Mouse (Mus musculus) lung, adult 2 months (tissue): ENCODE results near the gene Tifa. TPM values are rescaled to one million over a fixed set of nuclear protein-coding genes. Genes with fewer than 3 reads are reported as not detected.
A peak's percentile ranks its signal among the peaks of the same experiment; 100 is the strongest.

ENCODE experiments used
- DNase-seq: peaks from one replicate; pipeline ENCODE4 v3.0.0; 2022
- H3K4me1 ChIP-seq: fragments of 200-500 bp; 2 replicates; pipeline ENCODE4 v1.6.1; 2011; ENCODE audit warnings: low read length; ENCODE audit not compliant: control insufficient read depth, insufficient read depth
- H3K4me3 ChIP-seq: fragments of 200-500 bp; replicated peaks from 2 replicates; pipeline ENCODE3; 2011; ENCODE audit warnings: low read depth, mild to moderate bottlenecking, control low read depth, low read length; ENCODE audit errors: extremely low read depth
- CTCF ChIP-seq: fragments of 200-500 bp; IDR thresholded peaks from 2 replicates; pipeline ENCODE4 v1.5.1; 2011; ENCODE audit warnings: mild to moderate bottlenecking, low read length, control low read depth; ENCODE audit not compliant: insufficient read depth
- POLR2A ChIP-seq: fragments of 200-500 bp; IDR thresholded peaks from 2 replicates; pipeline ENCODE4 v1.6.1; 2011; ENCODE audit warnings: low read depth, mild to moderate bottlenecking, control low read depth, low read length, borderline replicate concordance; ENCODE audit errors: extremely low read depth
- WGBS: fragments of 180-500 bp; shearing (Covaris S2); methylation state at CpG from one replicate; pipeline ENCODE4 v1.1.7; 2018; 5-methylcytosine and 5-hydroxymethylcytosine counted together
- polyA plus RNA-seq: library from polyadenylated mRNA; depleted of rRNA; stranded (reverse); fragments of >200 nt; gene quantifications from 2 replicates; pipeline ENCODE4 v1.2.3, GENCODE M21; 2012

The Tifa gene
- polyA plus RNA-seq, 1 experiment: 3.2 TPM

DNA sequence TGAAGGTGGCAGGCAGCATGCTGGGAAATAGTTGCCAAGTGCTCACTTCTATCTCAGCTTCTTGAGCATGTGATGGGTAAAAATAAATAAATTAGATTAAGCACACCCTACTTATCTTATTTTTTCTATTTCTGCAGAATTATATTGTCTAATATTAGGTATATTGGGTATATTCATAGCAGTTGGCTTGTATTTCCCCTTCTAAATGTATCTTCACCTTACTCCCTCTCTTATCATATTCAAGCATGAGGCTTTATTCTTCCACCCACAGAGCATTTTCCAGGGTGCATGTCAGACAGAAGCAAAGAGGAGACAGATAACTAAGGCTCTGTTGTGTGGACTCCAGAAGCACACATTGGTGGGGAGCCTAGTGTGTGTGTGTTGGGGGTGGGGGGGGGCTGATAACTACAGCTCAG is 31.7 kb upstream of the Tifa start:
- no peak overlapping the region for H3K4me3 ChIP-seq
- no peak for DNase-seq
- H3K4me1 ChIP-seq: no peaks in the 10 kb centered on the region
- TF ChIP-seq CTCF: no peak
- TF ChIP-seq POLR2A: no peak

DNA sequence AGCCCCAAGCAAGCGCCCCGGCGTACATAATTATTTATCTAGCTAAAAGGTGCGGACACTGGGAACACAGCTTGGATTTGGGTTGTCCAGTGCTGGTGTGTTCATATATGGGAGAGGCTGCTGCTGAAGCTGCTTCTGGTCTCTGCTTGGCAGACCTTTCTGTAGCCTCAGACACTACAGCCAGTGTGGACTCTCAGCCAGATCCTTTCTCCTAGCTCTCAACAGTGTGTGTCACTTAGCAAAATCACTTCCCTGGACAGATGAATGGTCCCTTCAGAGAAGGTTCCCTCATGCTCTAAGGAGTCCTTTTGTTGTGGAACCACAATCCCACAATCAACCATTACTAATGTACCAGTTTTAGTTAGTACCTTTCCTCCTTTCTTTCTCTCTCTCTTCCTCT is 30.8 kb upstream of the Tifa start:
- DNase-seq: no peak
- Histone ChIP-seq H3K4me3 (no peak overlapping the region), H3K4me1 (no peaks in the 10 kb centered on the region)
- TF ChIP-seq POLR2A (no peak), CTCF (no peak)
- WGBS: 63% methylated on average over 4 of the region's 4 CpGs

DNA sequence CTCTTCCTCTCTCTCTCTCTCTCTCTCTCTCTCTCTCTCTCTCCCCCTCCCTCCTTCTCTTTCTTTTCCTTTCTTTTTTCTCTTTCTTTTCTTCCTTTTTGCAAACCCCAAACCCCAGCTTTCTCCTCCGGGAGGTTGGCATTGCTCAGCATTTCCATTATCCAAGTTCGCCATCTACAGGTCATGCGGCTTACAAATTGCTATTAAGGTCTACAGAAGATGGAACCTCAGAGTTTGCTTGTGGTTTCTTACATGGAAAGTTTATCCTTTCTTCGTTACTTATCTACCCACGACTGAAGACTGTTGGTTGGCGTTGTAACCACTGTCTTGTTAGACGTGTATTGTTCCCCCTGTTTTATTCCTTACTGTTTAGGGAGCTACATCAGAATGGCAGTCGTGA is 30.4 kb upstream of the Tifa start:
- peak; percentile 17 for DNase-seq
- no peak overlapping the region for H3K4me3 ChIP-seq
- WGBS: 17% methylated on average over 8 of the region's 8 CpGs
- H3K4me1 ChIP-seq: no peaks in the 10 kb centered on the region
- no peak for TF ChIP-seq CTCF
- TF ChIP-seq POLR2A: no peak

DNA sequence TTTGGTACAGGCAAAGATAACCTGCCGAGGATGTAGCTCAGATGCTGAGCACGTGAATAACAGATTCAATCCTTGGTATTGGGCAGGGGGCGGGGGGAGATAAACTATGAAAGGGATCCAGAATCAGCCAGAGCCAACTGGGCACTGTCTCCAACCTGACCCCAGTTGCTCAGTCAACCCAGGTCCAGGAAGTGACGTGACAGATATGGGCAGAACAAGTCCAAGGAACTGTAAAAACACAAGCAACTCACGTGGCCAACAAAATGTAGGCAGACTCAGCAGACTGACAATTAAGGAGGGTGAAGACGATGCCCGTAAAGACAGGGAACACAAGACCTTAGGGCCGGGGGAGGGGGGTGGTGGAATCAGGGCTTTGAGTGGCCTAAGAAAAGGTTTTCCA is 27.2 kb upstream of the Tifa start:
- H3K4me3 ChIP-seq: no peak overlapping the region
- DNase-seq: no peak
- 68% methylated on average over 8 of the region's 8 CpGs for WGBS
- H3K4me1 ChIP-seq: no peaks in the 10 kb centered on the region
- TF ChIP-seq CTCF (no peak), POLR2A (no peak)

DNA sequence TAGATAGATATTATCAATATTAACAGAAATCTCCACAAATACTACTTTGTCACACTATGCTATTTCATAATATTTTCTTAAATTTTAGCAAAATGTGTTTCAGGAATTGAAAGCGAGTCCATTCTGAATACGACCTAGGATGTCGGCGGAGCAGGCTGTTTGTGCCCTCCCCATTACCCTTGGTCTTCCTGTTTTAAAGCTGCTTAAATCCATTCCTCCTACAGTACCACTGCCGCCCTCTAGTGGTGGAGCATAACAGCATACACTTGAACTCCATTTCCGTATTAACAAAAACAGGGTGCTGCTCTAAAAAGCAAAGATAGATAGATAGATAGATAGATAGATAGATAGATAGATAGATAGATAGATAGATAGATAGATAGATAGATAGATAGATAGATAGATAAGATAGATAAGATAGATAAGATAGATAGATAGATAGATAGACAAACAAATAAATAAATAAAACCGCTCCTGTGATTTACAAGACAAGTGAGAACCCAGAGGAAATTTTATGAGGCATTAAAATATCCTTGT is 26.5 kb upstream of the Tifa start:
- DNase-seq: peak; percentile 74
- 21% methylated on average over 7 of the region's 7 CpGs for WGBS
- H3K4me1 ChIP-seq: no peaks in the 10 kb centered on the region
- peak overlapping the region; percentile 36 for H3K4me3 ChIP-seq
- TF ChIP-seq CTCF: peak; percentile 49
- no peak for TF ChIP-seq POLR2A

DNA sequence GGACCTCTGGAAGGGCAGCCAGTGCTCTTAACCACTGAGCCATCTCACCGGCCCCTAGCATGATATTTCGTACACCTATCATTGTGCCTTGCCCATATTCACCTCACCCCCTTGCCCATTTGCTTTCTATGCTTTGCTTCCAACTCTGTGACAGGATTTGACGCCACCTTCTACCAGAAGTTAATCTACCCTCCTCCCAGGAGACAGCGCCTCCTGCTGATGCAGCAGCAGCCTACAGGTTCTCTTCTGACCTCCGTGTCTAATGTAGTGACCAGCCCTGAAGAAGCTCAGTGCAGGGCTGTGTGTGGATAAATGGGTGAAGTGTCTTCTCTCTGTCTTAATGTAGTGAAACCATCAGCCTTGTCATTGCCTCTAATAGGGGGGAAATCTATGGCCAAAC is 25.1 kb upstream of the Tifa start:
- TF ChIP-seq POLR2A: no peak
- TF ChIP-seq CTCF: no peak
- H3K4me1 ChIP-seq: no peaks in the 10 kb centered on the region
- no peak overlapping the region for H3K4me3 ChIP-seq
- WGBS: 68% methylated on average over 5 of the region's 5 CpGs
- no peak for DNase-seq

DNA sequence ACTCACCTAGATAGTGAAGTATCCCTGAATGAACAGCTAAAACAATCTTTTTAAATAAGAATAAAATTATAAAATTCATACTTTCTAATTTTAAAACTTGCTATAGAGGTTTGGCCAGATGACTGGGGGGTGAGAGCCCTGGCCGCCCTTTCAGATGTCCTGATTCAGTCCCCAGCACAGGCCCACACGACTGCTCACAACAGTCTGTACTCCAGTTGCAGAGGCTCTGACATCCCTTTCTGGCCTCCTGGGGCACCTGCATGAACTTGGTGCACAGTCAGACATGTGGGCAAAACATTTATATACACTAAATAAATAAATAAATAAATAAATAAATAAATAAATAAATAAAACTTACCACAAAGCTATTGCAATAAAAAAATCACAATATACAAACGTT is 23.6 kb upstream of the Tifa start:
- no peak for TF ChIP-seq CTCF
- TF ChIP-seq POLR2A: no peak
- Histone ChIP-seq H3K4me1 (no peaks in the 10 kb centered on the region), H3K4me3 (no peak overlapping the region)
- WGBS: 71% methylated on average over 3 of the region's 3 CpGs
- no peak for DNase-seq

DNA sequence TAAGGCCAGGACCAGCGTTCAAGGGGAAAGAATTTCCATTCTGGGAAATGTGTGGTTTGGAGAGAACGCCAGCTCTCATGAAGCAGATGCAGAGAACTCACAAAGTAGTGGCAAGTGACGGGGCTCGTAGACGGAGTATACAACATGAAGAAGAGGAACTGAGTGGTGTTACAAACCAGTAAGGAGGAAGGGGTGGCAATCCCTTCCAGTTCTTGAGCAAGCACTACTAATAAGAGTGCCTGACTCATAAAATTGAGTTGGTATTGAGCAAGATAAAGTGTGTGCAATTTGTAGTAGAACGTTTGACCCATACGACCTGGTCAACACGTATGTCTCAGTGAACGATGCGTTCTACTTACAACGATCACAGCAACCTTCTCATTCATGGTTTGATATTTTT is 20.5 kb upstream of the Tifa start:
- Histone ChIP-seq H3K4me1 (no peaks in the 10 kb centered on the region), H3K4me3 (no peak overlapping the region)
- TF ChIP-seq CTCF (no peak), POLR2A (no peak)
- WGBS: 65% methylated on average over 11 of the region's 11 CpGs
- no peak for DNase-seq

DNA sequence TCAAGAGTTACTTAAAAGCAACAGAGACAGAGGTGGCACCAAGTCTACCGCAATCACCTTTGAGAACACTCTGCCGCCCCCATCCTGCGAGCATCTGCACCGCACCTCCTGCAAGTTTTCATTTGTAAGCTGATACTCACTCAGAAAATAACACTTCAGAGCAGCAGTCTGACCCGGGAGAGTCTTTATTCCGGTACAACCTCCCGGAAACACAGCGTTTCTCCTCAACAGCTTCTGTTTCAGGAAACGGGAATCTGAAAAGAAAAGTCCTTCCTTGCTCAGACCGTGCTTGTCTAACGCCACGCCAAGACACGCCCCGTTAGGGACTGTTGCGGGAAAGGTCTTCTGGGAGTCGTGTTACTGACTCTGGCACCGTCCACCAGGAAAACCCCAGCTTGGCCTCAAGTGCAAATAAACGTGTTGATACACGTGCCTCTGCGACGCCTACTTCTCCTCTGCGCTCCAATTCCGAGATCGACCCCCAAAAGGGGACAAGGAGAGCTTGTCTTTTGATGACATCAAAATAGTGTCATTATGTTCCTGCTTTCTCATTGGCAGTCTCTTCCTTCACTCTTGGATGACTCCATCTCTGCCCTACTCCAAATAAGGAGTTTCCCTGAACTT is 9.5 kb upstream of the Tifa start, which contains the start of gene Alpk1:
Gene Alpk1, minus strand, starts transcription at position 507 of the 624 bp plus-strand sequence.
- no peaks in the 10 kb centered on the region for H3K4me1 ChIP-seq
- DNase-seq: peak; percentile 75
- TF ChIP-seq POLR2A (0 out of 2 replicates have a peak, but pooled peaks have one; percentile 7), CTCF (peak; percentile 62)
- under 1% methylated on average over 24 of the region's 24 CpGs for WGBS
- H3K4me3 ChIP-seq: peak within 1 kb of the TSS; percentile 77

DNA sequence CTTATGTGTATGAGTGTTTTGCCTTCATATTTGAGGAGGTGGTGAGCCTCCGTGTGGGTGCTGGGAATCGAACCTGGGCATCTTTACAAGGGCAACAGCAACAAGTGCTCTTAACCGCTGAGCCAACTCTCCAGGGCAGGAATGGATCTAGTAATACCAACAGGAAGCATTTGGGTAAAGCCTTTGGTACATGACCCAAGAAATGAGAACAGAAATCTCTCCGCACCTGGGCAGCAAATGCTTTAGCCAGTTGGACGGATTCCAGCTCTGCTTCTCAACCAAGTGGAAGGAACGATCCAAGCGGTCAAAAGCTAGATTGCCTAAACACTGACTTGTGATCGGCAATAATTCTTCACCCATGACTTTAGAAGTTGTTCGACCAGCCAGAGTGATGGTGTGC is 8.7 kb upstream of the Tifa start:
- TF ChIP-seq CTCF (no peak), POLR2A (no peak)
- Histone ChIP-seq H3K4me3 (no peak overlapping the region), H3K4me1 (no peaks in the 10 kb centered on the region)
- WGBS: 75% methylated on average over 9 of the region's 9 CpGs
- peak; percentile 37 for DNase-seq
